Mouse (Mus musculus) heart, embryonic 13.5 days (tissue): Measurements from ENCODE around the gene Nog. TPM values are rescaled to one million over a fixed set of nuclear protein-coding genes. Genes with fewer than 3 reads are reported as not detected.

Source experiments
- ATAC-seq: fragments of 200-750 bp; cut with Nextera tagmentation; 2 replicates; pipeline ENCODE4 v1.8.0; 2017; ENCODE audit warnings: moderate TSS enrichment; ENCODE audit not compliant: insufficient number of reproducible peaks, low FRiP score, low TSS enrichment; ENCODE audit errors: extremely low read depth
- H3K27ac ChIP-seq: fragments of 300-500 bp; sonication (generic); replicated peaks from 2 replicates; pipeline ENCODE4 v1.5.1; 2015; ENCODE audit warnings: moderate library complexity, mild to moderate bottlenecking, inconsistent platforms
- H3K27me3 ChIP-seq: fragments of 300-500 bp; sonication (generic); replicated peaks from 2 replicates; pipeline ENCODE4 v1.6.1; 2015; ENCODE audit warnings: mild to moderate bottlenecking, inconsistent platforms
- H3K36me3 ChIP-seq: fragments of 300-500 bp; sonication (generic); 2 replicates; pipeline ENCODE4 v1.6.1; 2015; ENCODE audit warnings: mild to moderate bottlenecking, inconsistent platforms
- H3K4me1 ChIP-seq: fragments of 300-500 bp; sonication (generic); 2 replicates; pipeline ENCODE4 v1.6.1; 2015; ENCODE audit warnings: inconsistent platforms
- H3K4me2 ChIP-seq: fragments of 300-500 bp; sonication (generic); 2 replicates; pipeline ENCODE4 v1.6.1; 2015; ENCODE audit warnings: inconsistent platforms, mild to moderate bottlenecking, moderate library complexity
- H3K4me3 ChIP-seq: fragments of 300-500 bp; sonication (generic); 2 replicates; pipeline ENCODE4 v1.5.1; 2015; ENCODE audit warnings: moderate library complexity, mild to moderate bottlenecking, inconsistent platforms
- H3K9ac ChIP-seq: fragments of 300-500 bp; sonication (generic); 2 replicates; pipeline ENCODE4 v1.6.1; 2015; ENCODE audit warnings: inconsistent platforms, mild to moderate bottlenecking, moderate library complexity
- H3K9me3 ChIP-seq: fragments of 300-500 bp; sonication (generic); 2 replicates; pipeline ENCODE4 v1.6.1; 2016; ENCODE audit warnings: inconsistent platforms
- WGBS: fragments of 180-500 bp; shearing (Covaris S2); methylation state at CpG from one replicate; pipeline ENCODE4 v1.1.7; 2015; ENCODE audit warnings: mixed read lengths; 5-methylcytosine and 5-hydroxymethylcytosine counted together
- polyA plus RNA-seq: library from polyadenylated mRNA; unstranded; fragments of >200 nt; fragmentation: Nextera tagmentation; extraction: Ambion mirVana; gene quantifications from 2 replicates; pipeline ENCODE4 v1.2.1, GENCODE M21; 2015

Gene Nog
- polyA plus RNA-seq, result 0.47 and 0.55 TPM in 2 replicates

- peaks cover 26% of the 10 kb centered on the region for H3K4me1 ChIP-seq
- H3K4me3 ChIP-seq, result peak within 1 kb of the TSS; percentile 77
- no peak for ATAC-seq
- peaks cover 34% of the 10 kb centered on the region for H3K27me3 ChIP-seq
- H3K4me2 ChIP-seq, result peak within 1 kb of the TSS; percentile 93
- peak within 1 kb of the TSS; percentile 78 for H3K27ac ChIP-seq
- H3K9ac ChIP-seq, result peak within 1 kb of the TSS; percentile 81
- peaks cover 5% of the 10 kb centered on the region; the same call in 1 of the 2 replicates for H3K9me3 ChIP-seq
- under 1% methylated on average over 97 of the region's 97 CpGs for WGBS
- H3K36me3 ChIP-seq, result no peaks in the 10 kb centered on the region
These were observed at the start of gene Nog for GRCm38 (mm10) chr11:89302056-89302815. Gene Nog, minus strand, starts transcription at chr11:89302332.

- Histone ChIP-seq H3K4me1 (peaks cover 8% of the 10 kb centered on the region), H3K36me3 (no peaks in the 10 kb centered on the region), H3K27ac (no peak overlapping the region), H3K27me3 (no peaks in the 10 kb centered on the region), H3K4me3 (no peak overlapping the region), H3K9me3 (no peaks in the 10 kb centered on the region), H3K4me2 (no peak overlapping the region), H3K9ac (peak overlapping the region; percentile 2; the same call in 1 of the 2 replicates)
- no peak for ATAC-seq
- 28% methylated on average over 12 of the region's 12 CpGs for WGBS
These were observed 38.1 kb upstream of the Nog start for GRCm38 (mm10) chr11:89340238-89340637.

GRCm38 (mm10) chr11:89339783-89340182 lies 37.7 kb upstream of the Nog start:
- Histone ChIP-seq H3K9ac (peak overlapping the region; percentile 2; the same call in 1 of the 2 replicates), H3K4me3 (no peak overlapping the region), H3K27me3 (no peaks in the 10 kb centered on the region), H3K27ac (no peak overlapping the region), H3K9me3 (no peaks in the 10 kb centered on the region), H3K4me2 (no peak overlapping the region), H3K4me1 (peaks cover 8% of the 10 kb centered on the region), H3K36me3 (no peaks in the 10 kb centered on the region)
- WGBS, result 63% methylated on average over 8 of the region's 8 CpGs
- no peak for ATAC-seq

- H3K9me3 ChIP-seq, result no peaks in the 10 kb centered on the region
- no peaks in the 10 kb centered on the region for H3K27me3 ChIP-seq
- H3K4me1 ChIP-seq, result peaks cover 8% of the 10 kb centered on the region
- H3K27ac ChIP-seq, result no peak overlapping the region
- H3K36me3 ChIP-seq, result no peaks in the 10 kb centered on the region
- no peak overlapping the region for H3K4me2 ChIP-seq
- no peak overlapping the region for H3K4me3 ChIP-seq
- H3K9ac ChIP-seq, result no peak overlapping the region
- ATAC-seq, result no peak
These were observed 35.8 kb upstream of the Nog start for GRCm38 (mm10) chr11:89337910-89338309.

- H3K36me3 ChIP-seq, result no peaks in the 10 kb centered on the region
- 58% methylated on average over 11 of the region's 11 CpGs for WGBS
- H3K27ac ChIP-seq, result no peak overlapping the region
- H3K9me3 ChIP-seq, result no peaks in the 10 kb centered on the region
- H3K4me1 ChIP-seq, result no peaks in the 10 kb centered on the region
- no peaks in the 10 kb centered on the region for H3K27me3 ChIP-seq
- no peak overlapping the region for H3K4me2 ChIP-seq
- no peak overlapping the region for H3K9ac ChIP-seq
- H3K4me3 ChIP-seq, result no peak overlapping the region
- ATAC-seq, result no peak
These were observed 25.2 kb upstream of the Nog start for GRCm38 (mm10) chr11:89327089-89327881.

GRCm38 (mm10) chr11:89321775-89322174 lies 19.6 kb upstream of the Nog start:
- H3K27me3 ChIP-seq, result no peaks in the 10 kb centered on the region
- no peak for ATAC-seq
- H3K9ac ChIP-seq, result no peak overlapping the region
- H3K9me3 ChIP-seq, result no peaks in the 10 kb centered on the region
- H3K4me3 ChIP-seq, result no peak overlapping the region
- no peaks in the 10 kb centered on the region for H3K36me3 ChIP-seq
- H3K27ac ChIP-seq, result no peak overlapping the region
- peaks cover 23% of the 10 kb centered on the region for H3K4me1 ChIP-seq
- WGBS, result 63% methylated on average over 2 of the region's 2 CpGs
- H3K4me2 ChIP-seq, result no peak overlapping the region

GRCm38 (mm10) chr11:89319675-89320074 lies 17.5 kb upstream of the Nog start:
- Histone ChIP-seq H3K27me3 (no peaks in the 10 kb centered on the region), H3K36me3 (no peaks in the 10 kb centered on the region), H3K27ac (no peak overlapping the region), H3K4me1 (peaks cover 26% of the 10 kb centered on the region), H3K4me2 (no peak overlapping the region), H3K9me3 (no peaks in the 10 kb centered on the region), H3K9ac (no peak overlapping the region), H3K4me3 (no peak overlapping the region)
- 37% methylated on average over 6 of the region's 6 CpGs for WGBS
- no peak for ATAC-seq

- Histone ChIP-seq H3K27ac (peak overlapping the region; percentile 20; the same call in 1 of the 2 replicates), H3K27me3 (no peaks in the 10 kb centered on the region), H3K9me3 (no peaks in the 10 kb centered on the region), H3K9ac (peak overlapping the region; percentile 37; the same call in 1 of the 2 replicates), H3K4me3 (no peak overlapping the region), H3K4me1 (peaks cover 35% of the 10 kb centered on the region), H3K4me2 (peak overlapping the region; percentile 50), H3K36me3 (no peaks in the 10 kb centered on the region)
- no peak for ATAC-seq
- WGBS, result 15% methylated on average over 8 of the region's 8 CpGs
These were observed 16.2 kb upstream of the Nog start for GRCm38 (mm10) chr11:89318324-89318723.

- Histone ChIP-seq H3K9me3 (no peaks in the 10 kb centered on the region), H3K27ac (no peak overlapping the region), H3K9ac (no peak overlapping the region), H3K4me1 (peaks cover 35% of the 10 kb centered on the region), H3K36me3 (no peaks in the 10 kb centered on the region), H3K4me2 (0 out of 2 replicates have a peak overlapping the region, but pooled peaks have one; percentile 50), H3K27me3 (no peaks in the 10 kb centered on the region), H3K4me3 (no peak overlapping the region)
- no peak for ATAC-seq
- WGBS, result 62% methylated on average over 3 of the region's 3 CpGs
These were observed 15.6 kb upstream of the Nog start for GRCm38 (mm10) chr11:89317757-89318156.

- H3K36me3 ChIP-seq, result no peaks in the 10 kb centered on the region
- WGBS, result 26% methylated on average over 5 of the region's 5 CpGs
- no peak for ATAC-seq
- no peaks in the 10 kb centered on the region for H3K9me3 ChIP-seq
- H3K27ac ChIP-seq, result no peak overlapping the region
- no peak overlapping the region for H3K4me2 ChIP-seq
- H3K9ac ChIP-seq, result no peak overlapping the region
- no peak overlapping the region for H3K4me3 ChIP-seq
- peaks cover 35% of the 10 kb centered on the region for H3K4me1 ChIP-seq
- no peaks in the 10 kb centered on the region for H3K27me3 ChIP-seq
These were observed 12.2 kb upstream of the Nog start for GRCm38 (mm10) chr11:89314374-89314773.

- Histone ChIP-seq H3K36me3 (no peaks in the 10 kb centered on the region), H3K9ac (no peak overlapping the region), H3K9me3 (no peaks in the 10 kb centered on the region), H3K27ac (no peak overlapping the region), H3K4me1 (peaks cover 26% of the 10 kb centered on the region), H3K27me3 (peaks cover 5% of the 10 kb centered on the region), H3K4me2 (no peak overlapping the region), H3K4me3 (no peak overlapping the region)
- WGBS, result 56% methylated on average over 3 of the region's 3 CpGs
- no peak for ATAC-seq
These were observed 10.2 kb upstream of the Nog start for GRCm38 (mm10) chr11:89312378-89312777.
